Mouse (Mus musculus): ENCODE measurements around the gene Cysrt1.

Cysrt1 gene

GRCm38 (mm10) chr2:25242101-25242506 is at the start of gene Cysrt1, which contains the start of gene Rnf208:
TSS of gene Cysrt1 (minus strand) at chr2:25242452.
TSS of gene Rnf208 (plus strand) at chr2:25242255.
- DNase-seq (ENCODE audit: low spot score in 2 of 2), result no peak

GRCm38 (mm10) chr2:25291184-25292053 is 49.2 kb upstream of the Cysrt1 start:
- no peak for DNase-seq (ENCODE audit: low spot score in 2 of 2)

GRCm38 (mm10) chr2:25290816-25291130 is 48.5 kb upstream of the Cysrt1 start:
- no peak for DNase-seq (ENCODE audit: low spot score in 2 of 2)

- no peak for DNase-seq (ENCODE audit: low spot score in 2 of 2)
Observed at GRCm38 (mm10) chr2:25290101-25290815, 48.0 kb upstream of the Cysrt1 start.

- no peak for DNase-seq (ENCODE audit: low spot score in 2 of 2)
Observed at GRCm38 (mm10) chr2:25289651-25290050, 47.4 kb upstream of the Cysrt1 start, which contains the start of gene Lrrc26. TSS of gene Lrrc26 (plus strand) at chr2:25289915.

- DNase-seq (ENCODE audit: low spot score in 2 of 2), result no peak
Observed at GRCm38 (mm10) chr2:25288734-25289345, 46.6 kb upstream of the Cysrt1 start.

- DNase-seq (ENCODE audit: low spot score in 2 of 2), result no peak
Observed at GRCm38 (mm10) chr2:25287927-25288649, 45.8 kb upstream of the Cysrt1 start, which contains the start of gene Tmem210. TSS of gene Tmem210 (plus strand) at chr2:25288145.

- no peak for DNase-seq (ENCODE audit: low spot score in 2 of 2)
Observed at GRCm38 (mm10) chr2:25286837-25287636, 44.8 kb upstream of the Cysrt1 start.

GRCm38 (mm10) chr2:25286314-25286713 is 44.1 kb upstream of the Cysrt1 start:
- no peak for DNase-seq (ENCODE audit: low spot score in 2 of 2)

GRCm38 (mm10) chr2:25285551-25285950 is 43.3 kb upstream of the Cysrt1 start:
- DNase-seq (ENCODE audit: low spot score in 2 of 2), result no peak

- peak; percentile 70 to 77 for DNase-seq (ENCODE audit: low spot score in 2 of 2)
Observed at GRCm38 (mm10) chr2:25278928-25279882, 37.0 kb upstream of the Cysrt1 start.

GRCm38 (mm10) chr2:25273010-25273409 is 30.8 kb upstream of the Cysrt1 start:
- no peak for DNase-seq (ENCODE audit: low spot score in 2 of 2)

GRCm38 (mm10) chr2:25272515-25272914 is 30.3 kb upstream of the Cysrt1 start:
- DNase-seq (ENCODE audit: low spot score in 2 of 2), result no peak

- peak; percentile 96 to 98 for DNase-seq (ENCODE audit: low spot score in 2 of 2)
Observed at GRCm38 (mm10) chr2:25271827-25272511, 29.7 kb upstream of the Cysrt1 start, which contains the start of the genes Ssna1 and Anapc2. TSS of gene Ssna1 (minus strand) at chr2:25272438. TSS of gene Anapc2 (plus strand) at chr2:25272478.

GRCm38 (mm10) chr2:25267746-25268309 is 25.6 kb upstream of the Cysrt1 start:
- no peak for DNase-seq (ENCODE audit: low spot score in 2 of 2)

- no peak for DNase-seq (ENCODE audit: low spot score in 2 of 2)
Observed at GRCm38 (mm10) chr2:25267241-25267640, 25.0 kb upstream of the Cysrt1 start.

GRCm38 (mm10) chr2:25266720-25267119 is 24.5 kb upstream of the Cysrt1 start:
- no peak for DNase-seq (ENCODE audit: low spot score in 2 of 2)

GRCm38 (mm10) chr2:25265897-25266656 is 23.8 kb upstream of the Cysrt1 start:
- DNase-seq (ENCODE audit: low spot score in 2 of 2), result peak in 1 of 2 experiments; percentile 29

Measured in spleen, postnatal 36 days (tissue).